Mouse (Mus musculus): ENCODE data around the gene Rpl15.
A peak's percentile ranks its signal among the peaks of the same experiment; 100 is the strongest.
"Not testable (repeated sequence)": the region's sequence is repeated elsewhere in the genome, so short reads cannot be mapped to it uniquely, and the experiment has no call there.

Gene Rpl15

GRCm38 (mm10) chr14:18270529-18271441 lies at the start of gene Rpl15, which contains the start of gene Nkiras1:
TSS of gene Rpl15 (minus strand) at chr14:18271391.
TSS of gene Nkiras1 (plus strand) at chr14:18271136.
- peak; percentile 100 for DNase-seq (ENCODE audit: low read depth, low spot score)

- no peak for DNase-seq (ENCODE audit: low read depth, low spot score)
Observed at GRCm38 (mm10) chr14:18317457-18318411, 46.5 kb upstream of the Rpl15 start.

GRCm38 (mm10) chr14:18304165-18304564 lies 33.0 kb upstream of the Rpl15 start:
- no peak for DNase-seq (ENCODE audit: low read depth, low spot score)

- peak; percentile 79 for DNase-seq (ENCODE audit: low read depth, low spot score)
Observed at GRCm38 (mm10) chr14:18303262-18303661, 32.1 kb upstream of the Rpl15 start.

GRCm38 (mm10) chr14:18302750-18303149 lies 31.6 kb upstream of the Rpl15 start:
- DNase-seq (ENCODE audit: low read depth, low spot score): no peak

GRCm38 (mm10) chr14:18301591-18301990 lies 30.4 kb upstream of the Rpl15 start:
- DNase-seq (ENCODE audit: low read depth, low spot score): no peak

- no peak for DNase-seq (ENCODE audit: low read depth, low spot score)
Observed at GRCm38 (mm10) chr14:18300676-18301075, 29.5 kb upstream of the Rpl15 start.

- no peak for DNase-seq (ENCODE audit: low read depth, low spot score)
Observed at GRCm38 (mm10) chr14:18298874-18299273, 27.7 kb upstream of the Rpl15 start.

- DNase-seq (ENCODE audit: low read depth, low spot score): no peak
Observed at GRCm38 (mm10) chr14:18297441-18297840, 26.2 kb upstream of the Rpl15 start.

GRCm38 (mm10) chr14:18292578-18292977 lies 21.4 kb upstream of the Rpl15 start:
- no peak for DNase-seq (ENCODE audit: low read depth, low spot score)

- DNase-seq (ENCODE audit: low read depth, low spot score): peak; percentile 61
Observed at GRCm38 (mm10) chr14:18292111-18292510, 20.9 kb upstream of the Rpl15 start.

GRCm38 (mm10) chr14:18287391-18287790 lies 16.2 kb upstream of the Rpl15 start:
- no peak for DNase-seq (ENCODE audit: low read depth, low spot score)

GRCm38 (mm10) chr14:18286441-18286840 lies 15.2 kb upstream of the Rpl15 start:
- DNase-seq (ENCODE audit: low read depth, low spot score): no peak

- DNase-seq (ENCODE audit: low read depth, low spot score): no peak
Observed at GRCm38 (mm10) chr14:18285476-18285875, 14.3 kb upstream of the Rpl15 start.

GRCm38 (mm10) chr14:18284581-18284980 lies 13.4 kb upstream of the Rpl15 start:
- peak; percentile 60 for DNase-seq (ENCODE audit: low read depth, low spot score)

GRCm38 (mm10) chr14:18280375-18280774 lies 9.2 kb upstream of the Rpl15 start:
- DNase-seq (ENCODE audit: low read depth, low spot score): peak; percentile 53

GRCm38 (mm10) chr14:18274526-18274925 lies 3.3 kb upstream of the Rpl15 start:
- no peak for DNase-seq (ENCODE audit: low read depth, low spot score)

GRCm38 (mm10) chr14:18271666-18272065 lies 475 bp upstream of the Rpl15 start:
- DNase-seq (ENCODE audit: low read depth, low spot score): peak; percentile 37

GRCm38 (mm10) chr14:18269947-18270528 lies 1.2 kb downstream of the Rpl15 start:
- not testable (repeated sequence) for DNase-seq (ENCODE audit: low read depth, low spot score)

GRCm38 (mm10) chr14:18263427-18263826 lies 7.8 kb downstream of the Rpl15 start:
- peak; percentile 68 for DNase-seq (ENCODE audit: low read depth, low spot score)

GRCm38 (mm10) chr14:18261203-18261602 lies 10.0 kb downstream of the Rpl15 start:
- DNase-seq (ENCODE audit: low read depth, low spot score): no peak

All from brain, adult 2 months (tissue).